Mouse (Mus musculus) liver, embryonic 14.5 days (tissue): ENCODE results near the gene Ddx31.

Experiments
- CTCF ChIP-seq: IDR thresholded peaks from 2 replicates; pipeline ENCODE4 v1.5.1; 2016; ENCODE audit warnings: antibody characterized with exemption, low read depth, control low read depth
- EP300 ChIP-seq: IDR thresholded peaks from 2 replicates; pipeline ENCODE4 v1.6.1; 2016; ENCODE audit warnings: antibody characterized with exemption, low read depth

DNA sequence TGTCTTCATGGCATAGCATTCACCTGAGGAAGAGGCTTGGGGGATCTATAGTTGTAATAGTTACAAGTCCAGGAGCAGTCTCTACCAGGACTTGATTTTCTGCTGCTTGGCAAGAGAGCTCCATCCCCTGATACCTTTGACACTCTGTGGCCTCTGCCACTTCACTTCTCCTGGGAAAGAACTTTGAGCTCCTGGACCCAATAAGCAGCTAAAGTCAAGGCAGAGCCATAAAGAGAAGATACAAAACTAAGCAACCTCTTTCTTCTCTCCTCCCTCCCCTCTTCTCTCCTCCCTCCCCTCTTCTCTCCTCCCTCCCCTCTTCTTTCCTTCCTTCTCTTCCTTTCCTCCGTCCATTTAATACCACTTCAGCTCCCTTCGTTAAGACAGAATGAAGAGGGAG, 73.9 kb downstream of the Ddx31 start:
- no peak for TF ChIP-seq CTCF
- TF ChIP-seq EP300, result no peak
